Mouse (Mus musculus) cerebellum, postnatal 36 days (tissue): ENCODE measurements at regions not wholly inside any gene's neighbourhood (a gene's known extent, or its start where the extent isn't known, plus 50 kb on each side); places are given as distances from the start of the nearest gene placed in this dataset.
"Not testable (repeated sequence)": the region's sequence is repeated elsewhere in the genome, so short reads cannot be mapped to it uniquely, and the experiment has no call there.

ENCODE experiments used
- DNase-seq, 2 experiments: peaks; one replicate each; pipeline ENCODE4 v3.0.0; 2021 to 2022; ENCODE audit warnings: mixed read lengths in 2 of 2

DNA sequence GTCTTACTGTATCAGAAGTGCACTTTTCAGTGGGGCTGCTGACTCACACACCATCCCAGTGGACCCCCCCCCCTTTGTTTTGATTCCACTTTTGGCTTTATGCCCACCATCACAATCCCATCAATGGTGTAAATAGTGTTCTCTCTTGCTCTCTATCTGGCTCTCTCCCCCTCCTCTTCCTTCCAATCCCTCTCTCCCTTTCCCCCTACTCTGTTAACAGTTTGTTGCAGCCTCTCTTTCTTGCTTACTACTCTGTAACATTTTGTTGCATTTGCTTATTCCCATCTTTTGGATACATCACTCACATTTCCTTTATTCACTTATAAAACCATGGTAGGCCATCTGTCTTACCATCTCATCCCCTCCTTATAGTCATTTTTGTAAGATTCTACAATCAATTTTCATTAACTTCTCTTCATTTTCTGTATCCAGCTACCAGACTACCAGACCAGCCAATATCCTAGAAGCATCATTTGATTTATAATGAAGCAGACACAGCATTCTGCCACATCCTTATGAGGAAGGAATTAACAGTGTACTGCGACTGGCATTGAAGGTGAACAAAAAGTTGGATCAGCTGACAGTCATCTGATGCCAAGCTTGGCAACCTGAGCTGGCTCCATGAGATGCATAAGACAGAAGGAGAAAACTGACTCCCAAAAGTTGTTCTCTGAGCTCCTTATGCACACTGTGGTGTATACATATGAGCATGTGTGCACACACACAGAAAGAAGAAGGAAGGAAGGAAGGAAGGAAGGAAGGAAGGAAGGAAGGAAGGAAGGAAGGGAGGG lies 181.5 kb upstream of the Plcz1 start:
- no peak for DNase-seq

DNA sequence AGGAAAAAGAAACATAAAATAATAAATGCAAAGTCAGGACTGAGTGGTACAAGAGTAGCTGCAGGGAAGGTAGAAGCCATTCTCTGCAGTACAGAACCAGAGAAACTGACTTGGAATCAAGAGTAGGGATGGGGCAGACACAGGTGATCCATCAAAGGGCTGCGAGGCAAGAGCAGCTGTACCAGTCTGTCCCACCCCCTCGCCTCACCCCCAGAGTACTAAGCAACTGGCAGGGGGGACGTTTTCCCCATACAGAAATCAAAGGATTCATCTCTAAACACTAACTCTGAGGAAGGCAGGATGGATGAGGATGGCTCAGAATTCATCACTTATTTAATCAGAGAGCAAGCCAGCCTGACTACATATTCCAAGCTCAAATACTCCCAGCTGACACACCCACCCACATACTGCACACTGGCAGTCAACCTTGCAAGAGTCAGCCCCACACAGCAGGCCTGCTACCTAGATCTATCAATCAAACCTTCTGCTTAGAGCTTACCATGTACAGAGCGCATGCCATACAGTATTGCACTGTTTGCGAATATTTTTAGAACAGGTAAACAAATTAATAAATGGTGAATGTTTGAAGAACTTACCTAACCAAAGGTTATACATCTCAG lies 180.5 kb upstream of the Plcz1 start:
- DNase-seq: no peak

DNA sequence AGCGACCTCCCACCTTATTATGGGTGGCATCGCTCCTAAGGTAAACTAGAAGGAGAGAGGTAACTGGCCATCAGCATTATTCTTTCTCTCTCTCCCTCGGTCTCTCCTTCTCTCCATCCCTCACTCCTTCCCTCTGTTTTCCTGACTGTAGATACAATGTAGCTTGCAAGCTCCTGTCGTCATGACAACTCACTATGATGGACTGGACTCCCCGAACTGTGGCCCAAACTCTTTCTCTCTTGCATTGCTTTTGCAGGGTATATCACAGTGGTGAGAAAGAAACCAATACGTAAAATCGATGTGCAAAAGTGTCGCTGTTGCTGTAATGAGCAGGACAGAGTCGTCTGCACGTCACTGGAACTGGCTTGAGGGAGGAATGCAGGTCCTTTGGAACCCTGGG lies 177.5 kb upstream of the Plcz1 start:
- no peak for DNase-seq

DNA sequence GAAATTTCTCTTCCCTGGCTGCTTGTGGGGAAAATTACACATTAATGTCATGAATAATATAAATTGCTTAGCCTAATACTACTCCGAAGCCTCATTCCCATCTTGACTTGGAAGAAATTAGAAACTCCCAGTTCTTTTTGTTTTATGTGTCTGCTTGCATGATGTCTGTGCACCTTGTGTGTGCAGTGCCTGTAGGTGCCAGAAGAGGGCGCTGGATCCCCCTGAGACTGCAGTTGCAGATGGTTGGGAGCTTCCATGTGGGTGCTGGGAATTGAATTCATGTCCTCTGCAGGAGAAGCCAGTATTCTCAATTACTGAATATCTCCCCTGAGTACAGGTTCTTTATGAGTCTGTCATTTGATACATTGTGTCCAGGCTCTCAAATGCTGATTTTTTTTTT lies 171.1 kb upstream of the Plcz1 start:
- no peak for DNase-seq

DNA sequence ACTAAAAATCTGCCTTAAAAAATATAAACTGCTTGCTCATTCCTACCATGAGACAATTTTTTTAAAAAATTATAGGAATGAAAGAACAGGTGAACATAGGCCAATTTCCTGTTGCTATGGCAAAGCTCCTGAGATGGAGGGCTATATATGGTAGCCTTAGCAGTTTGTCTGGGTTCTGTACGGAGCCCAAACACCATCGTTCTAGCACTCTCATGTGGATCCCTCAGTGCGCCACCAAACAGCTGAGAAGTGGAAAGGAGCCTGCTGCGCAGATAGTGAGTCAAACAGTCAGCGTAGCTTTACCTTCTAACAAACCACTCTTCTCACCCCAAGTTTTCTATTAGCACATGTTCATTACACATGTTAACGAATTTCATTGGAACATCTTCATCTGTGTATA lies 168.9 kb upstream of the Plcz1 start:
- DNase-seq: no peak

DNA sequence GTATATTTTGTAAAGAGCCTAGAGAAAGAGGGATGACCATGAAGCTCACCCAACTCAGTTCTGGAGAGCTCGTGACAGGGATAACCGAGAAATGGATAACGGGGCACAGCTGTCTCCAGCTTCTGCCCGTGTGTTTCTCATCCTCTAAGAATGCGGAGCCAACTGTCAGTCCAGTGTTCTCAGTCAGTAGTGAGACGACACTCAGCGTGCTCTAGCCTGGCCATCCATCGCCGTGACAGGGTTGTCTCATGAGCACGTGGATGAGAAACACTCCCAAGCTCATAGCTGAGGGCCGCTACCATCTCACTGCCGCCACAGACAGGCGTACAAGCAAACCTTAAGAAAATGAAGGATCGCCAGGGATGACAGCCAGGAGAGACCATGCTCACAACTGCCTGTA lies 167.8 kb upstream of the Plcz1 start:
- no peak for DNase-seq

DNA sequence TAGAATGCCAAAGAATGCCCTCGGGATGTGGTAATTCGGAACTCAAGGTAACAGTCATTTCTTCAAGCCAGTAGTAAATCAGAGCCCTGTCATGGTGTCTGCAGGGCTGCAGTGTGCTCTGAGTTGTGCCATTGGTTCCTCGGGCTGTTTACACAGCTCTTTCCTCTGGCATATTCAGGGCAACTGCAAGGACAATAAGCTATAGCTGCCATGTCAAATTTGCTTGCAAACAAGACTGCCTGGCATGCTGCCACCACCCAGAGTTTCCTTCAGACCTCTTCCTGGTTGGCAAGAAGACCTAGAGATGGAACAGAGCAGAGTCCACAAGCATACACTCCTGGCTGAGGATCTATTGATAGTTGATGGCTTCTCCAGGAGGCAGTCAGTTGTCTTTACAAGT lies 167.1 kb upstream of the Plcz1 start:
- DNase-seq: peak in 1 of 2 experiments; percentile 25

DNA sequence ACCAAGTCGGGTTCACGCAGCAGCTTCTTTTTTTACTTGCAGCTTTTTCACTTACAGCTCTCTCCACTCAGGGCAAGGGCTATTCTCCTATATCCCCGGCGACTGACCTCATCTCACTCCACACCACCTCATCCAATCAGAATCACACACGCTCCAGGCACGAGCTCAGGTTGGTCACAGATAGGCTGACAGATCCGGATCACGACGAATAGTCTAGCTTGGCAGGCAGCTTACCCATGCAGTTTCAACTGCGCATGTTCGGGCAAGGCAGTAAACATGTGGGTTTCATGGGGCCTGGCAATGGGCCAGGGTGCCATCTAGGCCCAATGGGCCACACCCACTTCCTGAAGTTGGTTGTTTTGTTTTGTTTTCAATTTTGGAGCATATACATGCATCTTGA lies 165.4 kb upstream of the Plcz1 start:
- not testable (repeated sequence) for DNase-seq

DNA sequence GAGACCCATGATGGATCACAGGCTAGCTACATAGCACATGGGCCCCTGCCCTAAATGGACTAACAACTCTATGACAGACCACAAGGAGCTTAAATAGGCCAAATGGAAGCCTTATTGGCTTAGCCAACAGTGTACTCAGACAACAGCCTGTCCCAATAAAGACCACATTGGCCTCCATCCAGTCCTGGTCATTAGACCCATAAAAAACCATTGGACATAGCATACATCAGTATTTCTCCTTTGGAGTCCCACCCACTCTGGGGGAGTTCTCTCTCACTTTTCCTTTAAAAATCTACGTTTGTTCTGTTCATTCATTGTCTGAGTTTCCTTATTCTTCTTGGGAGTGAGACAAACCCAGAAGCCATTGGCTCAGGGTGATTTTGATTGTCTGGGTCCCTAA lies 160.1 kb upstream of the Plcz1 start:
- no peak for DNase-seq

DNA sequence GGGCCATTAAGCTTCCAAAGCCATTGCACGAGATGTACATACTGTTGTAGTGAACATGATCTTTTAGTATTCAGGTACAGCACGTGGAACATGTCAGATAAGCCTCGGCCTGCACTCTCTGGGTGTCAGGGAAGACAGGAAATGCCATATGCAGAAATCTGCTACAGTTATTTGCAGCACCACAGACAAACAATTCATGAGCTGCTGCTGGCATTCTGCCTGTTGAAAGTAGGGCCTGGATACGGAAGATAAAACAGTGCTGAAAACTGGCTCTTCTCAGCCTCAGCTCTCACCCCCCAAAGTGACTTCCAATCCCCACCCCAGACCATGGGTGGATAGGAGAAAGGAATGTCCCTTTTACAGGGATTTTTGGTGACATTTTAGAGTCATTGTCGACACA lies 159.1 kb upstream of the Plcz1 start:
- DNase-seq: no peak

DNA sequence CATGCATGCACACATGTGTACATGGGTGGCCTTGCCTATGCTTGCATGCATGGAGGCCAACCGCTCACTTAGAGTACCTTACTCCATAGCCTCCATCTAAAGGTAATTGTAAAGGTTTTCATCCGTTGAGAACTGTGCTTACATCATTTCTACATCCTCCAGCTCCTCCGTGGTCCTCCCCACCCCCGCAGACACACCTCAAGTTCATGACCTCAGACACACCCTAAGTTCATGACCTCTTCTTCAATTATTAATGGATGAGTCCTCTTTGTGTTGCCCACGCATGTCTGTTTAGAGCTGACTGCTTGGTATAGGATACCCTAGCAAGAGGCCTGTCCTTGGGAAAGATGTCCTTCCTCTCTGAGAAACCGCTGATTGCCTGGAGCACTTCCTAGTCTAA lies 156.8 kb upstream of the Plcz1 start:
- no peak for DNase-seq

DNA sequence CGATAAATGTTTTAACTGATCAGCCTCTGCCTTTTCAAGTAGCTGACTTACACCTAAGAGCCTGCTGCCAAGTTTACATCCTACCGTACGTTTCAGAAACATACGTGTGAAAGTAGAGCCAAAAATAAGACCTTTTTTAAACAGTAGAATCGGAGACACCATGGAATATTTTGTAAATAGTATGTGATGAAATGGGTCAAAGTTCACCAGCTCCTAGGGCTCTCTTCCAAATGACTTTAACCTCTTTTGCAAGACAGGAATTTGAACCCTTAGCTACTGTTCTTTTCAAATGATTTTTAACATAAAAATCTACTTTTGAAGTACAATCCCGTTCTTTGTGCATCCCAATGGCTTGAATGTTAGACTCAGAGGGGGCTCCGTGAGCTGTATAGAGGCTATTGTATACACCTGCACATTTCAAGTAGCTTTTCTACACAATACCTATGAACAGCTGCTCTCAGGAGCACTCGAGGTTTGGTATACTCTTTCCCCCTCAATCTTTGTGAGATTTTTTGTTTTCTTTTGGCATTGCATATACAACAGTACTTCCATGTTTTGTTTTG lies 155.9 kb upstream of the Plcz1 start:
- DNase-seq: no peak

DNA sequence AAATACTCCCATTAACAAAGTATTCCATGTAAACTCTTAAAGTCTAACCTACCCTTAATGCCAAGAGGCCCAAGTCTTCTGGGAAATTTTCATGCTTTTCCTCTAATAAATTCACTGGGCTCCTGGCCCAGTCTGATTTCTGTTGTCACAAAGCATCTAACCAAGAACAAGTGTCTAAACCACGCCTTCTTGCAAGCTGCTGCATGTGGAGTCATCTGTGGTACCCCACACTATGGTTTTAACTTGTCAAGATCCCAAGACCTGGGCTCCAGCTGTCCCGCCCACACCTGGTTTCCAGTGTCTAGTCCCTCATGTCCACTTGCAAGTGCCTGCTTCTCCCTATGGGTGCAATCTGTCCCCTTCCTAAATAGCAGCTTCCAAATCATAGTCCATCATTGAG lies 153.0 kb upstream of the Plcz1 start:
- no peak for DNase-seq

DNA sequence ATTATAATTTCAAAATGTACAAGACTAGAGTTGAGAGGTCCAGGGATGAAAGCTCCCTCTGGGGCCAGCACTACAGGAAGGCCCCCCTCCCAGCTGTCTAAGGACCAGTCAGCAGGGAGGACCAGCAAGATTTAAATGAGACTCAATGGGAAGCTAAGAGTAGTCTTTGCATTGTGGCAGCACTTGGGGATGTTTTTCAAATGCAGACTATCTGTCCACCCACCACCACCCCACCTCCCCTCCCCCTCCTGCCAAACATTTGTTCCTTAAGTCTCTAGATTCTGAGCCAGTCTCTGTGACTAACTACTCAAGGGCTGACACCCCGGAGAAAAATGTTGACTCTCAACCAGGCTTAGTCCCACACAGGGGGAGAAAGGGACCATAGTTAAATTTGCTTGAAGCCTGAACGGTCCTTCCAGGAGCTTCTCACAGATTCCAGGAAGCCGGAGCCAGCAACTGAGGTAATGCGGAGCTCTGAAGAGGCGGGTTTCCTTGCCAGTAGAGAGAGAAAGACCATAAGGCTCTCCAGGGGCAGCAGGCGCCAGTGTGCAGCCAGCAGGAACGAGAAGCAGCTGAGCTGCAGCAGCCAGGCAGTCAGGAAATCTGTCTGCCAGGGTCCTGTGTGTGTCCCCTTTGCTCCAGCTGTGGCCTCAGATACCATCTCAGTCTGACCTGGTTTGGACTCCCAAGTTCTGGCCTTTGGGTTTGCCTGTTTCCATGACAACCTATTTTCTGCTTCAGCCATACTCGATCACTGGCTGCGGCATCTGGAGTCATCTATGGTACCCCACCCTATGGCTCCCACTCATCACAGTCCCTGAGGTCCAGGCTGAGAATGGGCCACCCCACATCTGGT lies 152.1 kb upstream of the Plcz1 start:
- no peak for DNase-seq

DNA sequence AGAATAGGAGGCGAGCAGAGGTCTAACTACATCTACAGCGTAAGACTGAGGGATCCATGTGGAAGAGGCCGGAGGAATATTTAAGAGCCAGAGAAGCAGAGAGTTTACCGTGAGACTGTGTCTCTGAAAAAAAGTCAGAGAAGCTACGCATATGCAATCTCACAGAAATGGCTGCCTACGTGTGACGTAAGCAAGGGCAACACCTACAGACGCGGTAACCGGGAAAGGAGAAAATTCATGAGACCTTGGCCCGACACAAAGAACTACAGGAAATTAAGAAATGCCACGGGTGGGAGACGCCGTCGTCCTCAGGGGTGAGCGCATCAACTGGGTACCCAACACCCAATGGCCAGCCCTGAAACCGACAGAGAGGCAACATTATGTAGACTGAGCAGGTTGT lies 151.3 kb upstream of the Plcz1 start:
- DNase-seq: no peak

DNA sequence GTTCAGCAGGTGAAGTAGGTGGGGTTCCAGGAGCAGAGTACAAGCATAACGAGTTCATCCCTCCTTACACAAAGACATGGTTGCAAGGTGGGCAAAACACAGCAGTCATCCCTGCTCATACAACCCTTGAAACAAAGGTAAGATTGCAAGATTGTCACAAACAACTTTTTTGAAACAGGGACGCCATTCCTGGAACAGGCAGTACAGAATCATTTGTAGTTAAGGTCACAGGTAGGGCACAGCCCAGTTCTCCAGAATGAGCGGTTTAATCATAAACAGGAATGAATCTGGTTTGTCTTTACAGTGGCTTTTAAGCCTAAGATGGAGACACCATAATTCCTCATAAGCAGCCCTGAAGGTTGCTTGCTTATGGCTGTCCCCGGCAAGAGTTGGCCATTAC lies 150.1 kb upstream of the Plcz1 start:
- no peak for DNase-seq

DNA sequence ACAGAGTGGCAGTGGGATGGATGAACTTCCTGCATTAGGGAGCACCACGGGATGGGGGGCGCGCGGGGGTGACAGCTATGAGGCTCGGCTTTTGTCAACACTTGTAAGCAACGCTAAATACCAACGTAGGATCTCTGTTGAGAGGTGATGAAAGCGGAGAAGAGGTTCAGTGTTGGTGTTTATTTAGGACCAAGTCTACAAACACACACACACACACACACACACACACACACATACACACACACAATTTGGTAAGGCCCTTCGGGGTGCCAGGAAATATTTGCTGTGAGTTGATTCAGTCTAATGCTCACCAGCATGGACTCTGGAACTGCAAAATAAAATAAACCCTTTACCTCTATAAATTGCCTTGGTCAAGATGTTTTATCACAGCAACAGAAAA lies 148.3 kb upstream of the Plcz1 start:
- no peak for DNase-seq

DNA sequence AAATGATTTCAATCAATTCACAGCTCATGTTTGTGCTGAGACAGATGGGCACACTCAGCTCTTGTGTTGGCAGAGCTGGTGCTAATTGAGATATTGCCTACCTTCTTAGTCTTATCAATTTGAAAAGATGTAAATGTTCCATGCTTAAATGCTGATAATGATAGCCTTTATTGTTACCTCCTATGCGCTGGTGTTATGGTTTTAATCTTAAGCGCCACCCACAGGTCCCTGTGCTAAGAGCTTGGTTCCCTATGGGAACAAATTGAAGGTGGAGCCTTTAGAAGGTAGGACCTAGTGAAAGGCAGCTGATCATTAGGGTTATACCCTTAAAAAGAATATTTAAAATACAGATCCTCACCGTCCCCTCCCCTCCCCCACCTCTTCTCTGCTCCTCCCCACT lies 146.5 kb upstream of the Plcz1 start:
- DNase-seq: no peak

DNA sequence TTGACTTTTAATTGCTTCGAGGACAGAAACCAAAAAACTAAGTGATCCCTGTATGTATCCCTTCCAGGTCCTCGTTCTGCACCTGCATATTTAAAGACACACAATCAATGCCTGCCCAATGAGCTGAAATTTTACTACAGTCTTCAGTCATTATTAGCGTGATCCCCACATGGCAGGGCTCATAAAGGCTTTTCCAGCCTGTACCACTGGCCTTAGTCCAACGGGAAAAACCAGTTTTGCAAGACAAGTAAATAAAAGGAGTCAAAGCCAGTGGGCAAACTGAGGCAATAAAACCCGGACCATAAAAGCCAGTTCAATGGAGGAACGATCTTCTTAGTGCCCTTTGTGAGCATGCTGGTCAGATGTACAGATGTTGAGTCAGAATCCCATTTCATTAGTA lies 145.8 kb upstream of the Plcz1 start:
- DNase-seq: no peak

DNA sequence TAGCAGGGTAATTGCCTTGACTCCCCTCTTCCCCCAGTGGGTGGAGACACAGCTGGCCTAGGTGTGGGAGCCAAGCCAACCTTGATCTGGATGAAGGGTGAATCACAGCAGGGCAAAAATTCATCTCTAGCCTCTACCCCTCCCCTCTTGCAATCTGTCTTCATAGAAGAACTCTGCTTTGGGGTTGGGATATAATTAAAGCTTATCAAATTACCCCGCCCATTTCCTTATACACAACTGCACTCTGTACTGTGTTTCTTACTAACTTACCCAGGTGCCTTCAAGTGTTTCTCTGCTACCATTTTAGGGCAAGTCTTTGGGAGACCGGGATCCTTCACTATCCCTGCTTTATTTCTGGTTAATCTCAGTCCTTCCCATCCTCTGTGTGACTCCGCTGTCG lies 138.7 kb upstream of the Plcz1 start:
- no peak for DNase-seq

DNA sequence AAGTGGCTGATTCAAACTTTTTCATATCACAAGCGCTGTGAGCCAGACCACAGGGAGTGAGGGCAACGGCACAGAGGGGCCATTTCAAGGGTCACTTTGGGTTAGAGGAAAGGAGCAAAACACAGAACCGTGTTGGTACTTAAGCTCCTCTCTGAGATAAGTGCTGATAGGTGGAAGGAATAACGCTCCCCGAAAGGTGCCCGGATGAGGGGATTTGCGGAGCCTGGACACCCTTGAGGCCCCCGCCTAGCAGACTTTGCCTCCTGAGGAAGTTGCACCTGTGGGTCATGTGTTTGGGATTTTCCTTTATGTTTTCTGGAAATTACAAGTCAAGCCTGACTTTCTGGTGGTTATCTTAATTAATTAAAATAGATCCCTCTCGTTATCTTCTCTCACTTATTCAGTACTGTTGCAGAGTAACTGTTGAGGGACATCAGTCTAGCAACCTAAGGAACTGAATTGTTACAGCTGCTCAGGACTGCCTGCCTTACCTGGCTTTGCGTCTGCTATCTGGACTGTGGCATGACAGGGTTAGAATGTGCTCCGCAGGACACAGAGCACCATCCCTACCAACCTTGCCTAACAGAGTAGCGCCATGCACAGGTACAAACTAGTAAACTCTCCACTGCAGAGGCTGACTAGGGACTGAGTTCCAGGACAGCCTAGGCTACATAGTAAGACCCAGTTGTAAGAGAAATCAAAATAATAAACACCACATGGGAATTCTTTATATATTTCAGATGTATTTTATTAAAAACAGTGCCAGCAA lies 137.4 kb upstream of the Plcz1 start:
- no peak for DNase-seq

DNA sequence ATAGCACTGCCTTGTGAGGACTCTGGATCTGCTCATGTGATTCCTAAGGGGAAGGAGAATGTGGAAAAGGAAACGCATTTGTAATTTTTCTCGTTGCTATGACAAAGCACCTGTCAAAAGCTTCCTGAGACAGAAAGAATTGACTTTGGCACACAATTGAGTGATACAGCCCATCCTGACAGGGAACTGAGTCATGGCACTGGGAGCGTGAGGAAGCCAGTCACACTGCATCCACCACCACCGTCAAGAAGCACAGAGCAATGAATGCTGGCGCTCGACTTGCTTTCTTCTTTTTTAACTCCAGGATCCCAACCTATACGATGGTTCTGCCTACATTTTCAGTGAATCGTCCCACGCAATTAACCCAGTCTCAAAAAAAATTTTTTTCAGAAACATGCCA lies 131.5 kb upstream of the Plcz1 start:
- no peak for DNase-seq

DNA sequence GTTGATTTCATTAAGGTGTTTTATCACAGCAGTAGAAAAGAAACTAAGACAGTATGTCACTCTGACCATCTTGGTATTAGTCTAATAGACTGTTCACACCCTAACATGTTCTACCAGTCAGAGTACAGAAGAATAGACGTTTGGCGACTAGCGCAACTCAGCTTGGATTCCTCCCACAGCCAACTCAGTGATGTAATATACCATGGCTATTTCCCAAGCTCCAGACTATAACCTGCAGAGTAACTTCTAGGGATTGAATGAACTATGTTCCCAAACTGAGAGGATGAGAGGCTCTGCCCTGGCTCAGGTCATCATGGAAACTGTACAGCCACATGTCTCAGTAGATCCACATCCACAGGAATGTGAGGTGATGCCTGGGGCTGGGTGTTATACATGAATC lies 128.6 kb upstream of the Plcz1 start:
- DNase-seq: no peak
